Mouse (Mus musculus) small intestine, adult 2 months (tissue): ENCODE data around the gene Cers6.

Experiments used
- CTCF ChIP-seq: fragments of 200-500 bp; IDR thresholded peaks from 2 replicates; pipeline ENCODE4 v1.5.1; 2012; ENCODE audit warnings: low read depth, mild to moderate bottlenecking, control low read depth, inconsistent platforms, low read length, moderate library complexity, mixed read lengths; ENCODE audit not compliant: insufficient replicate concordance, insufficient read length; ENCODE audit errors: extremely low read depth
- POLR2A ChIP-seq: fragments of 200-500 bp; IDR thresholded peaks from 2 replicates; pipeline ENCODE4 v1.6.1; 2012; ENCODE audit warnings: low read depth, mild to moderate bottlenecking, control low read depth, inconsistent platforms, low read length, moderate library complexity

- TF ChIP-seq POLR2A (no peak), CTCF (no peak)
Observed at GRCm38 (mm10) chr2:69121681-69122080, 260.4 kb downstream of the Cers6 start.
